Mouse (Mus musculus) forebrain, embryonic 16.5 days (tissue): ENCODE measurements around the gene Zfhx2. TPM values are rescaled to one million over a fixed set of nuclear protein-coding genes. Genes with fewer than 3 reads are reported as not detected.
A peak's percentile ranks its signal among the peaks of the same experiment; 100 is the strongest.

ENCODE experiments used
- ATAC-seq: fragments of 200-750 bp; cut with Nextera tagmentation; 2 replicates; pipeline ENCODE4 v1.8.0; 2017; ENCODE audit warnings: mild to moderate bottlenecking, moderate library complexity
- H3K27ac ChIP-seq: fragments of 300-500 bp; sonication (generic); 2 replicates; pipeline ENCODE4 v1.5.1; 2014; ENCODE audit warnings: low read length, control low read depth
- H3K27me3 ChIP-seq: fragments of 300-500 bp; sonication (generic); replicated peaks from 2 replicates; pipeline ENCODE4 v1.6.1; 2014; ENCODE audit warnings: low read length; ENCODE audit not compliant: control insufficient read depth, insufficient read depth
- H3K36me3 ChIP-seq: fragments of 300-500 bp; sonication (generic); 2 replicates; pipeline ENCODE4 v1.6.1; 2014; ENCODE audit not compliant: control insufficient read depth, insufficient read depth
- H3K4me1 ChIP-seq: fragments of 300-500 bp; sonication (generic); replicated peaks from 2 replicates; pipeline ENCODE4 v1.6.1; 2014; ENCODE audit warnings: low read length; ENCODE audit not compliant: control insufficient read depth, insufficient read depth
- H3K4me2 ChIP-seq: fragments of 300-500 bp; sonication (generic); 2 replicates; pipeline ENCODE4 v1.6.1; 2014; ENCODE audit warnings: mild to moderate bottlenecking, low read length, control low read depth
- H3K4me3 ChIP-seq: fragments of 300-500 bp; sonication (generic); replicated peaks from 2 replicates; pipeline ENCODE4 v1.5.1; 2014; ENCODE audit warnings: mild to moderate bottlenecking, low read length, control low read depth
- H3K9ac ChIP-seq: fragments of 300-500 bp; sonication (generic); replicated peaks from 2 replicates; pipeline ENCODE4 v1.6.1; 2014; ENCODE audit warnings: low read depth, low read length, control low read depth
- H3K9me3 ChIP-seq: fragments of 300-500 bp; sonication (generic); 2 replicates; pipeline ENCODE4 v1.6.1; 2016; ENCODE audit warnings: low read length; ENCODE audit not compliant: control insufficient read depth
- WGBS: fragments of 180-500 bp; shearing (Covaris S2); extraction: QIAGEN DNeasy Blood & Tissue Kit; methylation state at CpG from one replicate; pipeline ENCODE4 v1.1.7; 2014; 5-methylcytosine and 5-hydroxymethylcytosine counted together
- polyA plus RNA-seq: library from polyadenylated mRNA; unstranded; fragments of >200 nt; fragmentation: Nextera tagmentation; extraction: Ambion mirVana; gene quantifications from 2 replicates; pipeline ENCODE4 v1.2.1, GENCODE M21; 2015

Gene Zfhx2
- polyA plus RNA-seq, 1 experiment from 2014 or later, result 32.9 TPM

GRCm38 (mm10) chr14:55109048-55109873, 17.1 kb upstream of the Zfhx2 start:
- H3K4me3 ChIP-seq, result no peak overlapping the region
- H3K9me3 ChIP-seq, result no peaks in the 10 kb centered on the region
- H3K27ac ChIP-seq, result peak overlapping the region; percentile 67
- H3K4me1 ChIP-seq, result peaks cover 82% of the 10 kb centered on the region
- no peak for ATAC-seq
- 0 out of 2 replicates have a peak, but pooled peaks cover 2% of the 10 kb centered on the region for H3K27me3 ChIP-seq
- peaks cover 3% of the 10 kb centered on the region; the same call in 1 of the 2 replicates for H3K36me3 ChIP-seq
- peak overlapping the region; percentile 40 for H3K4me2 ChIP-seq
- peak overlapping the region; percentile 38; the same call in 1 of the 2 replicates for H3K9ac ChIP-seq
- 15% methylated on average over 21 of the region's 21 CpGs for WGBS

- H3K9ac ChIP-seq, result peak overlapping the region; percentile 47
- H3K4me1 ChIP-seq, result peaks cover 73% of the 10 kb centered on the region
- ATAC-seq, result peak; percentile 89
- no peaks in the 10 kb centered on the region for H3K9me3 ChIP-seq
- peaks cover 3% of the 10 kb centered on the region; the same call in 1 of the 2 replicates for H3K36me3 ChIP-seq
- peak overlapping the region; percentile 91 for H3K27ac ChIP-seq
- H3K4me2 ChIP-seq, result peak overlapping the region; percentile 40
- WGBS, result 23% methylated on average over 9 of the region's 9 CpGs
- H3K4me3 ChIP-seq, result peak overlapping the region; percentile 7; the same call in 1 of the 2 replicates
- no peaks in the 10 kb centered on the region for H3K27me3 ChIP-seq
These were observed 16.2 kb upstream of the Zfhx2 start for GRCm38 (mm10) chr14:55108202-55108870.

- Histone ChIP-seq H3K4me2 (no peak overlapping the region), H3K36me3 (no peaks in the 10 kb centered on the region), H3K4me1 (peaks cover 62% of the 10 kb centered on the region), H3K9ac (no peak overlapping the region), H3K4me3 (no peak overlapping the region), H3K27me3 (no peaks in the 10 kb centered on the region), H3K27ac (no peak overlapping the region), H3K9me3 (no peaks in the 10 kb centered on the region)
- 65% methylated on average over 8 of the region's 8 CpGs for WGBS
- ATAC-seq, result no peak
These were observed 14.9 kb upstream of the Zfhx2 start for GRCm38 (mm10) chr14:55106990-55107389.

- no peaks in the 10 kb centered on the region for H3K9me3 ChIP-seq
- H3K27ac ChIP-seq, result peak within 1 kb of the TSS; percentile 84
- H3K27me3 ChIP-seq, result no peaks in the 10 kb centered on the region
- WGBS, result under 1% methylated on average over 39 of the region's 39 CpGs
- peak within 1 kb of the TSS; percentile 78 for H3K4me2 ChIP-seq
- H3K36me3 ChIP-seq, result no peaks in the 10 kb centered on the region
- ATAC-seq, result peak; percentile 63
- peaks cover 57% of the 10 kb centered on the region for H3K4me1 ChIP-seq
- H3K4me3 ChIP-seq, result peak within 1 kb of the TSS; percentile 46
- peak within 1 kb of the TSS; percentile 53 for H3K9ac ChIP-seq
These were observed 14.0 kb upstream of the Zfhx2 start, which contains the start of gene Ap1g2 for GRCm38 (mm10) chr14:55105836-55106809. TSS of gene Ap1g2 (minus strand) at chr14:55106593.

GRCm38 (mm10) chr14:55105386-55105785, 13.3 kb upstream of the Zfhx2 start:
- H3K9ac ChIP-seq, result peak overlapping the region; percentile 53
- H3K4me3 ChIP-seq, result peak overlapping the region; percentile 46
- H3K27ac ChIP-seq, result peak overlapping the region; percentile 84; the same call in 1 of the 2 replicates
- WGBS, result 7% methylated on average over 7 of the region's 7 CpGs
- peaks cover 53% of the 10 kb centered on the region for H3K4me1 ChIP-seq
- no peaks in the 10 kb centered on the region for H3K27me3 ChIP-seq
- peak overlapping the region; percentile 78 for H3K4me2 ChIP-seq
- no peaks in the 10 kb centered on the region for H3K36me3 ChIP-seq
- no peak for ATAC-seq
- H3K9me3 ChIP-seq, result no peaks in the 10 kb centered on the region

- H3K9ac ChIP-seq, result no peak overlapping the region
- H3K4me2 ChIP-seq, result no peak overlapping the region
- no peaks in the 10 kb centered on the region for H3K36me3 ChIP-seq
- WGBS, result 87% methylated on average over 18 of the region's 18 CpGs
- ATAC-seq, result no peak
- no peaks in the 10 kb centered on the region for H3K9me3 ChIP-seq
- H3K4me3 ChIP-seq, result no peak overlapping the region
- no peak overlapping the region for H3K27ac ChIP-seq
- no peaks in the 10 kb centered on the region for H3K27me3 ChIP-seq
- peaks cover 43% of the 10 kb centered on the region for H3K4me1 ChIP-seq
These were observed 12.2 kb upstream of the Zfhx2 start for GRCm38 (mm10) chr14:55104365-55104764.

GRCm38 (mm10) chr14:55102253-55102785, 10.2 kb upstream of the Zfhx2 start:
- no peaks in the 10 kb centered on the region for H3K36me3 ChIP-seq
- H3K9ac ChIP-seq, result no peak overlapping the region
- 85% methylated on average over 15 of the region's 15 CpGs for WGBS
- H3K4me1 ChIP-seq, result peaks cover 23% of the 10 kb centered on the region
- H3K27ac ChIP-seq, result no peak overlapping the region
- no peak overlapping the region for H3K4me3 ChIP-seq
- no peak overlapping the region for H3K4me2 ChIP-seq
- H3K9me3 ChIP-seq, result no peaks in the 10 kb centered on the region
- no peaks in the 10 kb centered on the region for H3K27me3 ChIP-seq
- ATAC-seq, result no peak

- peak; percentile 5; the same call in 1 of the 2 replicates for ATAC-seq
- 55% methylated on average over 4 of the region's 4 CpGs for WGBS
- Histone ChIP-seq H3K4me2 (no peak overlapping the region), H3K9ac (no peak overlapping the region), H3K9me3 (no peaks in the 10 kb centered on the region), H3K27me3 (no peaks in the 10 kb centered on the region), H3K4me3 (no peak overlapping the region), H3K4me1 (peaks cover 25% of the 10 kb centered on the region), H3K36me3 (no peaks in the 10 kb centered on the region), H3K27ac (no peak overlapping the region)
These were observed 9.5 kb upstream of the Zfhx2 start for GRCm38 (mm10) chr14:55101592-55101991.
